Mouse (Mus musculus) myocyte (in vitro differentiated cells): Measurements from ENCODE around the gene Mab21l3.

Experiments used
- MAX ChIP-seq: IDR thresholded peaks from one replicate; pipeline ENCODE4 v1.6.1; 2011; ENCODE audit warnings: low read depth, mild to moderate bottlenecking, control low read depth
- POLR2A ChIP-seq: IDR thresholded peaks from one replicate; pipeline ENCODE4 v1.6.1; 2011; ENCODE audit warnings: low read depth, mild to moderate bottlenecking, control low read depth, moderate library complexity; ENCODE audit not compliant: insufficient read length
- SRF ChIP-seq: IDR thresholded peaks from one replicate; pipeline ENCODE4 v1.6.1; 2011; ENCODE audit warnings: low read depth; ENCODE audit not compliant: control insufficient read depth, insufficient read length
- TCF12 ChIP-seq: IDR thresholded peaks from one replicate; pipeline ENCODE4 v1.6.1; 2011; ENCODE audit warnings: mild to moderate bottlenecking, control low read depth; ENCODE audit not compliant: poor library complexity, insufficient read depth, severe bottlenecking
- TCF3 ChIP-seq: IDR thresholded peaks from one replicate; pipeline ENCODE4 v1.6.1; 2011; ENCODE audit warnings: low read depth, control low read depth; ENCODE audit not compliant: insufficient read length
- USF1 ChIP-seq: IDR thresholded peaks from one replicate; pipeline ENCODE4 v1.6.1; 2011; ENCODE audit warnings: low read depth, mild to moderate bottlenecking, control low read depth, moderate library complexity

GRCm38 (mm10) chr3:101806149-101806548, 42.6 kb downstream of the Mab21l3 start:
- TF ChIP-seq SRF (no peak), POLR2A (no peak), TCF3 (no peak), TCF12 (no peak), USF1 (no peak), MAX (no peak)
